Mouse (Mus musculus): ENCODE results near the gene Synpo2.

- no peak for TF ChIP-seq GATA1 (IDR thresholded peaks at IDR 0.05; ENCODE audit: borderline replicate concordance, low read length)
- TF ChIP-seq FLI1 (IDR thresholded peaks at IDR 0.05; ENCODE audit: low read length): no peak
These were observed 107.9 kb downstream of the Synpo2 start for GRCm38 (mm10) chr3:123128091-123128490.
